Mouse (Mus musculus) CH12.LX (cell line): ENCODE results near the gene Armc10. TPM values are rescaled to one million over a fixed set of nuclear protein-coding genes. Genes with fewer than 3 reads are reported as not detected.
A peak's percentile ranks its signal among the peaks of the same experiment; 100 is the strongest.

Source experiments
- DNase-seq: peaks from one replicate; pipeline ENCODE4 v3.0.0-alpha.2; 2013; ENCODE audit errors: extremely low read depth
- H3K27ac ChIP-seq: 2 replicates; pipeline ENCODE4 v1.5.1; 2012; ENCODE audit warnings: low read depth, mild to moderate bottlenecking, control low read depth, moderate library complexity; ENCODE audit not compliant: insufficient read depth
- H3K27me3 ChIP-seq: replicated peaks from 2 replicates; pipeline ENCODE3; 2012; ENCODE audit warnings: inconsistent platforms
- H3K36me3 ChIP-seq, 2 experiments: replicated peaks in 1 of 2; 2 replicates each; pipeline versions ENCODE3 to v1.6.1; 2012; ENCODE audit warnings: inconsistent platforms in 1 of 2, low read length in 1 of 2, mild to moderate bottlenecking in 1 of 2, mixed read lengths in 1 of 2, moderate library complexity in 1 of 2; ENCODE audit not compliant: control insufficient read depth in 1 of 2, insufficient read depth in 1 of 2
- H3K4me1 ChIP-seq, 2 experiments: 2 replicates each; pipeline ENCODE4 v1.6.1; 2012; ENCODE audit warnings: inconsistent platforms in 1 of 2, moderate library complexity in 1 of 2; ENCODE audit not compliant: insufficient read depth in 2 of 2, control insufficient read depth in 1 of 2
- H3K4me2 ChIP-seq: 2 replicates; pipeline ENCODE4 v1.6.1; 2012; ENCODE audit warnings: low read depth, mild to moderate bottlenecking, control low read depth; ENCODE audit not compliant: poor library complexity, insufficient read depth, severe bottlenecking
- H3K4me3 ChIP-seq, 3 experiments: fragments of 150-350 bp in 1 of 3; sonication (generic) in 1 of 3; replicated peaks in 1 of 3; 2 replicates each; pipeline versions ENCODE3 to v1.5.1; 2011 to 2012; ENCODE audit warnings: low read depth in 2 of 3, low read length in 2 of 3, mild to moderate bottlenecking in 2 of 3, moderate library complexity in 2 of 3, control low read depth in 1 of 3, improper control_type of control experiment in 1 of 3, inconsistent platforms in 1 of 3, mixed read lengths in 1 of 3; ENCODE audit not compliant: poor library complexity in 1 of 3
- H3K79me2 ChIP-seq: replicated peaks from 2 replicates; pipeline ENCODE4 v1.6.1; 2012; ENCODE audit warnings: mild to moderate bottlenecking, moderate library complexity; ENCODE audit not compliant: control insufficient read depth, poor library complexity, insufficient read depth, severe bottlenecking; ENCODE audit errors: extremely low read depth
- H3K9ac ChIP-seq: 2 replicates; pipeline ENCODE4 v1.6.1; 2012; ENCODE audit warnings: low read depth, mild to moderate bottlenecking, control low read depth, moderate library complexity; ENCODE audit not compliant: insufficient read depth
- H3K9me3 ChIP-seq: replicated peaks from 2 replicates; pipeline ENCODE3; 2012; ENCODE audit warnings: low read length, inconsistent platforms, mixed read lengths
- BHLHE40 ChIP-seq: IDR thresholded peaks from 2 replicates; pipeline ENCODE4 v1.6.1; 2011; ENCODE audit warnings: mild to moderate bottlenecking, low read depth, low read length, improper control_type of control experiment
- CHD2 ChIP-seq: IDR thresholded peaks from 2 replicates; pipeline ENCODE4 v1.6.1; 2011; ENCODE audit warnings: low read length, improper control_type of control experiment
- CTCF ChIP-seq, 2 experiments: IDR thresholded peaks in 1 of 2; conservative IDR thresholded peaks in 1 of 2; 2 replicates each; pipeline ENCODE4 v1.5.1; 2011 to 2012; ENCODE audit warnings: low read depth in 2 of 2, low read length in 2 of 2, improper control_type of control experiment in 1 of 2, inconsistent platforms in 1 of 2, mild to moderate bottlenecking in 1 of 2, moderate library complexity in 1 of 2
- EP300 ChIP-seq: IDR thresholded peaks from 2 replicates; pipeline ENCODE4 v1.6.1; 2011; ENCODE audit warnings: low read length, improper control_type of control experiment
- ETS1 ChIP-seq: conservative IDR thresholded peaks from 2 replicates; pipeline ENCODE4 v1.6.1; 2012; ENCODE audit warnings: low read depth, mild to moderate bottlenecking, inconsistent platforms, low read length, improper control_type of control experiment, moderate library complexity
- HCFC1 ChIP-seq: IDR thresholded peaks from 2 replicates; pipeline ENCODE4 v1.6.1; 2012; ENCODE audit warnings: low read depth, mild to moderate bottlenecking, inconsistent platforms, low read length, improper control_type of control experiment
- IRF4 ChIP-seq: IDR thresholded peaks from 2 replicates; pipeline ENCODE4 v1.6.1; 2014; ENCODE audit warnings: low read depth, mild to moderate bottlenecking, inconsistent platforms, low read length, improper control_type of control experiment
- JUN ChIP-seq: IDR thresholded peaks from 2 replicates; pipeline ENCODE4 v1.6.1; 2011; ENCODE audit warnings: low read depth, mild to moderate bottlenecking, low read length, improper control_type of control experiment, moderate library complexity; ENCODE audit not compliant: insufficient read depth
- KAT2A ChIP-seq: IDR thresholded peaks from 2 replicates; pipeline ENCODE4 v1.6.1; 2012; ENCODE audit warnings: low read length, improper control_type of control experiment, inconsistent platforms; ENCODE audit not compliant: insufficient replicate concordance
- MAFK ChIP-seq: IDR thresholded peaks from 2 replicates; pipeline ENCODE4 v1.6.1; 2011; ENCODE audit warnings: low read length, improper control_type of control experiment; ENCODE audit not compliant: insufficient replicate concordance
- MAZ ChIP-seq: IDR thresholded peaks from 2 replicates; pipeline ENCODE4 v1.6.1; 2012; ENCODE audit warnings: low read depth, mild to moderate bottlenecking, inconsistent platforms, low read length, improper control_type of control experiment, moderate library complexity
- MEF2A ChIP-seq: IDR thresholded peaks from 2 replicates; pipeline ENCODE4 v1.6.1; 2014; ENCODE audit warnings: low read depth, mild to moderate bottlenecking, inconsistent platforms, low read length, improper control_type of control experiment, borderline replicate concordance
- MYC ChIP-seq: IDR thresholded peaks from 2 replicates; pipeline ENCODE4 v1.6.1; 2011; ENCODE audit warnings: low read depth, mild to moderate bottlenecking, improper control_type of control experiment, low read length
- NELFE ChIP-seq: IDR thresholded peaks from 2 replicates; pipeline ENCODE4 v1.6.1; 2011; ENCODE audit warnings: low read depth, low read length, improper control_type of control experiment
- NRF1 ChIP-seq: IDR thresholded peaks from 2 replicates; pipeline ENCODE4 v1.6.1; 2014; ENCODE audit warnings: low read depth, mild to moderate bottlenecking, inconsistent platforms, low read length, improper control_type of control experiment, moderate library complexity
- POLR2AphosphoS2 ChIP-seq: IDR thresholded peaks from 2 replicates; pipeline ENCODE4 v1.6.1; 2011; ENCODE audit warnings: low read depth, low read length, improper control_type of control experiment
- RCOR1 ChIP-seq: conservative IDR thresholded peaks from 2 replicates; pipeline ENCODE4 v1.6.1; 2012; ENCODE audit warnings: low read depth, mild to moderate bottlenecking, inconsistent platforms, low read length, improper control_type of control experiment
- SIN3A ChIP-seq: IDR thresholded peaks from 2 replicates; pipeline ENCODE4 v1.6.1; 2012; ENCODE audit warnings: low read length, improper control_type of control experiment, inconsistent platforms
- SMC3 ChIP-seq: IDR thresholded peaks from 2 replicates; pipeline ENCODE4 v1.6.1; 2011; ENCODE audit warnings: low read depth, low read length, improper control_type of control experiment
- TBP ChIP-seq: conservative IDR thresholded peaks from 2 replicates; pipeline ENCODE4 v1.6.1; 2011; ENCODE audit warnings: low read depth, low read length, improper control_type of control experiment
- TCF12 ChIP-seq: IDR thresholded peaks from 2 replicates; pipeline ENCODE4 v1.6.1; 2014; ENCODE audit warnings: low read depth, mild to moderate bottlenecking, inconsistent platforms, low read length, improper control_type of control experiment
- UBTF ChIP-seq: IDR thresholded peaks from 2 replicates; pipeline ENCODE4 v1.6.1; 2012; ENCODE audit warnings: low read depth, mild to moderate bottlenecking, inconsistent platforms, low read length, improper control_type of control experiment, moderate library complexity
- USF1 ChIP-seq: IDR thresholded peaks from 2 replicates; pipeline ENCODE4 v1.6.1; 2014; ENCODE audit warnings: low read depth, mild to moderate bottlenecking, inconsistent platforms, low read length, improper control_type of control experiment
- ZC3H11A ChIP-seq: IDR thresholded peaks from 2 replicates; pipeline ENCODE4 v1.6.1; 2012; ENCODE audit warnings: low read depth, mild to moderate bottlenecking, inconsistent platforms, low read length, improper control_type of control experiment
- ZKSCAN1 ChIP-seq: IDR thresholded peaks from 2 replicates; pipeline ENCODE4 v1.6.1; 2012; ENCODE audit warnings: low read depth, inconsistent platforms, low read length, improper control_type of control experiment, borderline replicate concordance
- ZMIZ1 ChIP-seq: IDR thresholded peaks from 2 replicates; pipeline ENCODE4 v1.6.1; 2012; ENCODE audit warnings: low read depth, mild to moderate bottlenecking, inconsistent platforms, low read length, improper control_type of control experiment
- ZNF384 ChIP-seq: IDR thresholded peaks from 2 replicates; pipeline ENCODE4 v1.6.1; 2012; ENCODE audit warnings: low read depth, low read length, improper control_type of control experiment, inconsistent platforms
- dilution Hi-C: fragments of 300-500 bp; cut with MboI; formaldehyde crosslinking; loops from 2 replicates; pipeline ENCODE4 v1.14.3; 2020; ENCODE audit warnings: low sequenced_read_pairs; ENCODE audit not compliant: extremely low pct_unique_long_range_greater_than_20kb, extremely low pct_ligation_motif_present
- in situ Hi-C: fragments of 300-500 bp; cut with MboI; formaldehyde crosslinking; loops from 3 replicates; pipeline ENCODE4 v1.14.3; 2019; ENCODE audit warnings: low sequenced_read_pairs, low pct_ligation_motif_present, low pct_unique_long_range_greater_than_20kb, mixed read lengths
- polyA plus RNA-seq: library from polyadenylated mRNA; unstranded; fragments of >175 nt; gene quantifications from 2 replicates; pipeline ENCODE4 v1.2.1, GENCODE M21; 2012; ENCODE audit warnings: low read depth; ENCODE audit not compliant: insufficient read length
- total RNA-seq, 2 experiments: library from RNA; depleted of rRNA; stranded (reverse); fragments of 300-350 nt in 1 of 2; fragments of >200 nt in 1 of 2; gene quantifications; 2 replicates each; pipeline ENCODE4 v1.2.3; 2012 to 2014

The Armc10 gene
- total and polyA plus RNA-seq, 3 experiments: 39.1 to 71.9 (median 46.0) TPM

DNA sequence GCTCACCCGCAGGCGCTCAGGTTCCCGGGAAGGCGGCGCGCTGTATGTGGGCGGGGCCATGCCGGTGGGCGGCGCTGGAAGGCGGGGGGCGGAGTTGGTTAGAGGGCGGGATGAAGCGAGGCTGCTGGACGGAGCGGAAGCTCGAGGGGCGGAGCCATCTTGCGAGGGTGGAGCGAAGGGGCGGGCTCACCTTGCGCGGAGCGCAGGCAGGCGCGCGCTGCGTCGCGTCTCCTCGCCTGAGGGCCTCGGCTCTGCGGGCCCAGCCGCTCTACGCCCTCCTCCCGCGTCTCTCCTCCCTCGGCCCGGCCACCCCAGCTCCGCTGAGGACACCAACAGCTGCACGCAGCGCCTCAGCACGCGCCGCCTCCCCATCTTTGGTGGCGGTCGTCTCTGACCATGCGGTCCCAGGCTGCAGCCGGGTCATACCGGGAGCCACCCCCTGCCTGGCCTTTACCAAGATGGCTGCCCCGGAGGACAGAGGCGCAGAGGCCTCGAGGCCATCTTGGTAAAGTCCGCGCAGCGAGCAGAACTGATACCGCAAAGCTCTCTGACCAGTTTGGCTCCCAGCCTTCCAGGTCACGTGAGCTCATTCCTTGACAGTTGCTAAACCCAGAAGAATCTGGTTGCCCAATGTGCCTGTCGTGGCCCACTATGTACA, 55.9 kb downstream of the Armc10 start, which contains the start of gene Napepld (continued):
- no peak for TF ChIP-seq ZKSCAN1
- TF ChIP-seq EP300: no peak
- 0 out of 2 replicates have a peak, but pooled peaks have one; percentile 48 for TF ChIP-seq UBTF
- peak; percentile 71 for TF ChIP-seq TCF12
- 0 out of 2 replicates have a peak, but pooled peaks have one; percentile 59 for TF ChIP-seq KAT2A
- peak; percentile 82 for TF ChIP-seq USF1
- no peak; the same call in 1 of the 2 replicates for TF ChIP-seq MEF2A
- TF ChIP-seq NRF1: peak; percentile 83
- TF ChIP-seq HCFC1: peak; percentile 94
- no peak for TF ChIP-seq CTCF (conservative IDR thresholded peaks at IDR 0.05 in 1 of 2, IDR thresholded peaks at IDR 0.05 in 1 of 2; ENCODE audit: low read depth in 2 of 2, low read length in 2 of 2)
- TF ChIP-seq ZC3H11A: no peak
- TF ChIP-seq ZMIZ1: peak; percentile 88
- TF ChIP-seq POLR2AphosphoS2: peak; percentile 77; the same call in 1 of the 2 replicates
- TF ChIP-seq CHD2: no peak
- TF ChIP-seq ZNF384: no peak
- TF ChIP-seq SMC3: no peak
- 0 out of 2 replicates have a peak, but pooled peaks have one; percentile 32 for TF ChIP-seq TBP

DNA sequence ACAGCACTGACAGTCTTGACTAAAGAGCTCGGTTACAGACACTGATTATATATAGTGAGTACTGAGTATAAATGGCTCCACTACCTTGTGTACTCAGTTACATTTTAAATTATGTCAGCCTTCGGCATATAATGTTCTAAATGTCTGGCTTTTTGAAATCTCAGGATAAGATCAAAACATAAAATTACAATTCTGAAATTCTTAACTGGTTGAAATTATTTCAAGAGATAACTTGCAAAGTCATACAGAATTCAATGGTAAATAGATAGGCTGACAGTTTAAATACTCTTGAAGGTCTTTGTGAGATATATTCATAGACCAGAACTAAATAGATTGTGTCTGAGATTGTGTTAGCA, 56.4 kb downstream of the Armc10 start:
- dilution Hi-C loops: no loop called here
- no peaks in the 10 kb centered on the region for H3K36me3 ChIP-seq
- H3K4me2 ChIP-seq: peak overlapping the region; percentile 44; the same call in 1 of the 2 replicates
- H3K9ac ChIP-seq: peak overlapping the region; percentile 74
- H3K79me2 ChIP-seq: no peaks in the 10 kb centered on the region
- H3K27me3 ChIP-seq: no peaks in the 10 kb centered on the region
- in situ Hi-C loops: no loop called here
- H3K4me3 ChIP-seq: peak overlapping the region; percentile 66 to 87 (median 74)
- TF ChIP-seq RCOR1 (no peak), NRF1 (no peak), JUN (no peak), SIN3A (no peak), CHD2 (no peak), MAFK (no peak), TBP (no peak), ETS1 (no peak), MYC (no peak), BHLHE40 (no peak), IRF4 (no peak), NELFE (no peak), MAZ (no peak)
- peak overlapping the region; percentile 93 for H3K27ac ChIP-seq
- H3K9me3 ChIP-seq: no peaks in the 10 kb centered on the region
- H3K4me1 ChIP-seq: peaks cover 3 to 10% of the 10 kb centered on the region in 2 experiments; a peak in 3 of 4 replicates
- DNase-seq: no peak
